In genomic region chr11:55158785-55159359, GRCm38 (mm10) we compare ENCODE assay signal across 9 mouse cellular contexts. TPM values are rescaled to one million over a fixed set of nuclear protein-coding genes. Genes with fewer than 3 reads are reported as not detected.
DNase-seq lines count a peak whose midpoint lies in the region; ATAC-seq and TF ChIP-seq lines count a peak whose summit lies in the region.
"Had no signal": no experiment of that assay in that cellular context is flagged by ENCODE, and none has a peak within 500 bp of the region (broad histone marks: within the 10 kb centered on the region; RNA-seq: fewer than 3 reads in every experiment).

No protein-coding gene starts in this region.

- H3K27me3 ChIP-seq in embryonic facial prominence, embryonic 14.5 days (replicated peaks; ENCODE audit: control insufficient read depth, insufficient read depth, low read length): no peaks in the 10 kb centered on the region
- H3K27me3 ChIP-seq in small intestine, adult 2 months (ENCODE audit: control insufficient read depth, insufficient read depth, low read length): no peaks in the 10 kb centered on the region
- H3K27me3 ChIP-seq: neural tube, embryonic 12.5 days had no signal

- TF ChIP-seq POLR2A in small intestine, adult 2 months (IDR thresholded peaks at IDR 0.05; ENCODE audit: low read depth, low read length): no peak

- no peak overlapping the region for H3K4me3 ChIP-seq in embryonic facial prominence, embryonic 14.5 days (ENCODE audit: low read depth, low read length)
- H3K4me3 ChIP-seq in small intestine, adult 2 months (ENCODE audit: low read depth, low read length): no peak overlapping the region
- H3K4me3 ChIP-seq: neural tube, embryonic 12.5 days had no signal

- H3K9me3 ChIP-seq in embryonic facial prominence, embryonic 14.5 days (ENCODE audit: control insufficient read depth, low read length): no peaks in the 10 kb centered on the region
- H3K9me3 ChIP-seq: neural tube, embryonic 12.5 days had no signal

- TF ChIP-seq CTCF in small intestine, adult 2 months (IDR thresholded peaks at IDR 0.05; ENCODE audit: extremely low read depth, insufficient read length, insufficient replicate concordance, low read depth, low read length): peak; percentile 91; the same call in 1 of the 2 replicates

- no peak overlapping the region for H3K9ac ChIP-seq in embryonic facial prominence, embryonic 14.5 days (ENCODE audit: low read depth, low read length)
- H3K9ac ChIP-seq: neural tube, embryonic 12.5 days had no signal

- intact Hi-C loops in heart, postnatal 25 days (cut with DNase I): loop anchor here (2.0 to 5.0 kb wide), 3 partner anchors 72 to 162 kb away; no protein-coding TSS in a partner anchor

- WGBS in embryonic facial prominence, embryonic 14.5 days: 51% methylated on average over 13 of the region's 13 CpGs
- 51% methylated on average over 13 of the region's 13 CpGs for WGBS in small intestine, adult 2 months

- ATAC-seq in cerebellum, adult (ENCODE audit: insufficient number of reproducible peaks, low FRiP score, low TSS enrichment): no peak
- peak; percentile 50; the same call in 1 of the 2 replicates for ATAC-seq in embryonic facial prominence, embryonic 14.5 days (ENCODE audit: low read depth)

- no peak overlapping the region for H3K4me2 ChIP-seq in embryonic facial prominence, embryonic 14.5 days (ENCODE audit: low read depth, low read length)
- H3K4me2 ChIP-seq: neural tube, embryonic 12.5 days had no signal

- no peaks in the 10 kb centered on the region for H3K36me3 ChIP-seq in embryonic facial prominence, embryonic 14.5 days (ENCODE audit: control insufficient read depth, insufficient read depth, low read length)
- no peaks in the 10 kb centered on the region for H3K36me3 ChIP-seq in small intestine, adult 2 months (ENCODE audit: control insufficient read depth, insufficient read depth, low read length)
- H3K36me3 ChIP-seq: neural tube, embryonic 12.5 days had no signal

- H3K27ac ChIP-seq in embryonic facial prominence, embryonic 14.5 days (replicated peaks; ENCODE audit: low read depth, low read length): no peak overlapping the region
- no peak overlapping the region for H3K27ac ChIP-seq in small intestine, adult 2 months (ENCODE audit: insufficient read depth, low read depth, low read length)
- H3K27ac ChIP-seq: neural tube, embryonic 12.5 days had no signal

- DNase-seq in cerebellum, adult 11 months: peak; percentile 63
- DNase-seq in adrenal gland, postnatal 25 days: peak; percentile 85
- peak; percentile 72 for DNase-seq in embryonic facial prominence, embryonic 14.5 days (ENCODE audit: low spot score)
- DNase-seq in heart, postnatal 25 days (ENCODE audit: low spot score): peak; percentile 32
- peak; percentile 76 for DNase-seq in layer of hippocampus, adult 9-10 months (ENCODE audit: low spot score)
- peak; percentile 85 for DNase-seq in lung, postnatal 25 days (ENCODE audit: low spot score)

- H3K4me1 ChIP-seq in embryonic facial prominence, embryonic 14.5 days (ENCODE audit: control insufficient read depth, insufficient read depth, low read length): no peaks in the 10 kb centered on the region
- no peaks in the 10 kb centered on the region for H3K4me1 ChIP-seq in small intestine, adult 2 months (ENCODE audit: control insufficient read depth, insufficient read depth, insufficient read length, low read length)
- H3K4me1 ChIP-seq: neural tube, embryonic 12.5 days had no signal

RNA-seq across cellular contexts. Expression of gene Slc36a3, which starts 7.4 kb away (rescaled TPM):
- total RNA-seq in adrenal gland, postnatal 25 days (2021): not detected in 2 replicates
- not detected in 2 replicates for polyA plus RNA-seq in embryonic facial prominence, embryonic 14.5 days (2014; fragmentation: Nextera tagmentation; extraction: Ambion mirVana)
- total RNA-seq in heart, postnatal 25 days (2021): not detected
- 0.18 and 0.23 TPM in 2 replicates for polyA plus RNA-seq in small intestine, adult 2 months (2012; rRNA removed)
- polyA plus RNA-seq: neural tube, embryonic 12.5 days had no signal

RNA-seq across cellular contexts. Expression of gene Slc36a2, which starts 26.0 kb away (rescaled TPM):
- total RNA-seq in adrenal gland, postnatal 25 days (2021): 58.3 and 78.2 TPM in 2 replicates
- polyA plus RNA-seq in embryonic facial prominence, embryonic 14.5 days (2014; fragmentation: Nextera tagmentation; extraction: Ambion mirVana): 3.3 and 6.3 TPM in 2 replicates
- 10 to 100 TPM; 14.2 to 14.8 TPM for total RNA-seq in heart, postnatal 25 days (2021)
- 0.90 and 1.6 TPM in 2 replicates for polyA plus RNA-seq in small intestine, adult 2 months (2012; rRNA removed)

RNA-seq across cellular contexts. Expression of gene Slc36a1, which starts 45.3 kb away (rescaled TPM):
- 16.7 and 26.4 TPM in 2 replicates for total RNA-seq in adrenal gland, postnatal 25 days (2021)
- 2.3 and 2.6 TPM in 2 replicates for polyA plus RNA-seq in embryonic facial prominence, embryonic 14.5 days (2014; fragmentation: Nextera tagmentation; extraction: Ambion mirVana)
- total RNA-seq in heart, postnatal 25 days (2021): 10 to 100 TPM in 1 of 2 experiments, 1 to 10 TPM in 1; 9.7 to 13.6 TPM
- 48.9 and 96.4 TPM in 2 replicates for polyA plus RNA-seq in small intestine, adult 2 months (2012; rRNA removed)

Comparison
In these comparisons a context has a peak if more than half of its experiments do, and no peak if none do; other contexts are left out.
1. DNase-seq: peak in every context shown above with its lines; median percentile 85 in adrenal gland, postnatal 25 days; 85 in lung, postnatal 25 days; 76 in layer of hippocampus, adult 9-10 months; 72 in embryonic facial prominence, embryonic 14.5 days; 63 in cerebellum, adult 11 months; 32 in heart, postnatal 25 days.